8 mouse cellular contexts compared by ENCODE assay signal in the genomic region with DNA sequence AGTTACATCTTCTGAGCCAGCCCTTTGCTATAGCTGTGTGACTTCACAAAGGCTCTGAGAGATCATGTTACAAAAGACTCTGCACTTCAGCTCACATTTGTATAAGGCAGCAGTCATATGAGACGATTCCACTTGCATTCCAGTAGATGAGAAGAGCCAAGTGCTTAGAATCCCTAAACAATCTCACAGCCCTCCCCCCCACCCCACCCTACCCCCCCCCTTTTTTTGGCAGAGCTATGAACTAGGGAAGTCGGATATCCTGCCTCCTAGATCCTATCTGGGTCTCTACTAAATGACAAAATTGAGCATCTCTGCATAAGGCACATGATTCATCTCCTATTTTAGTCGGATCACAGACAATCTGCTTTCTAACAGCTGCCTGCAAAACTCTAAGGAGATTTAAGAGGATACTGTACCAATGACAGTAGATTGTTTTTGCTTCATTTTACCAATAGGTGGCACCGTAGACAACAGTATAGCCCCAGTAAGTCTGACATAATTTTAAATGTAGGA.
A peak's percentile ranks its signal among the peaks of the same experiment; 100 is the strongest.
DNase-seq lines count a peak whose midpoint lies in the region; ATAC-seq and TF ChIP-seq lines count a peak whose summit lies in the region.

No protein-coding gene starts in this region.

- TF ChIP-seq CTCF in G1E (IDR thresholded peaks at IDR 0.05; ENCODE audit: low read depth, low read length): no peak
- TF ChIP-seq CTCF in midbrain, postnatal 0 days (IDR thresholded peaks at IDR 0.05): peak; percentile 85

- 0 out of 2 replicates have a peak overlapping the region, but pooled peaks have one; percentile 31 for H3K27ac ChIP-seq in heart, embryonic 11.5 days (ENCODE audit: low read depth, low read length)
- no peak overlapping the region for H3K27ac ChIP-seq in embryonic facial prominence, embryonic 13.5 days
- H3K27ac ChIP-seq in kidney, embryonic 14.5 days (ENCODE audit: low read depth, low read length): no peak overlapping the region
- H3K27ac ChIP-seq in midbrain, postnatal 0 days (ENCODE audit: low read depth, low read length): no peak overlapping the region

- H3K4me3 ChIP-seq in heart, embryonic 11.5 days (ENCODE audit: low read depth, low read length): no peak overlapping the region
- H3K4me3 ChIP-seq in G1E (ENCODE audit: low read depth, low read length): no peak overlapping the region
- H3K4me3 ChIP-seq in embryonic facial prominence, embryonic 13.5 days: no peak overlapping the region
- no peak overlapping the region for H3K4me3 ChIP-seq in kidney, embryonic 14.5 days (ENCODE audit: low read length)
- H3K4me3 ChIP-seq in midbrain, postnatal 0 days (ENCODE audit: low read depth, low read length): no peak overlapping the region

- H3K27me3 ChIP-seq in heart, embryonic 11.5 days (ENCODE audit: control insufficient read depth, insufficient read depth, low read length): no peaks in the 10 kb centered on the region
- H3K27me3 ChIP-seq in G1E (ENCODE audit: insufficient read depth, low read length): peaks cover 18% of the 10 kb centered on the region
- H3K27me3 ChIP-seq in embryonic facial prominence, embryonic 13.5 days: no peaks in the 10 kb centered on the region
- no peaks in the 10 kb centered on the region for H3K27me3 ChIP-seq in kidney, embryonic 14.5 days (ENCODE audit: control insufficient read depth, insufficient read depth, low read length)
- H3K27me3 ChIP-seq in midbrain, postnatal 0 days (ENCODE audit: insufficient read depth, low read length): no peaks in the 10 kb centered on the region

- H3K4me2 ChIP-seq in heart, embryonic 11.5 days: peak overlapping the region; percentile 32; the same call in 1 of the 2 replicates
- 0 out of 2 replicates have a peak overlapping the region, but pooled peaks have one; percentile 16 for H3K4me2 ChIP-seq in embryonic facial prominence, embryonic 13.5 days
- no peak overlapping the region for H3K4me2 ChIP-seq in kidney, embryonic 14.5 days (replicated peaks; ENCODE audit: low read depth, low read length)
- no peak overlapping the region for H3K4me2 ChIP-seq in midbrain, postnatal 0 days (ENCODE audit: low read depth, low read length, poor library complexity, severe bottlenecking)

- intact Hi-C loops in heart, postnatal 25 days (cut with DNase I): loop anchor here (1.0 to 10.0 kb wide), 5 partner anchors 178 to 914 kb away; no protein-coding TSS in a partner anchor

- ATAC-seq in heart, embryonic 11.5 days (replicated peaks; ENCODE audit: insufficient number of reproducible peaks, low FRiP score, low TSS enrichment): 0 out of 2 replicates have a peak, but pooled peaks have one; percentile 35
- peak; percentile 40; the same call in 1 of the 2 replicates for ATAC-seq in G1E (ENCODE audit: extremely low read depth, insufficient number of reproducible peaks, low FRiP score, poor library complexity, severe bottlenecking)
- peak; percentile 62; the same call in 1 of the 2 replicates for ATAC-seq in embryonic facial prominence, embryonic 13.5 days (ENCODE audit: insufficient number of reproducible peaks, insufficient read depth, low FRiP score, low TSS enrichment, low read depth)
- ATAC-seq in kidney, embryonic 14.5 days (ENCODE audit: low FRiP score, low TSS enrichment): peak; percentile 81
- ATAC-seq in midbrain, postnatal 0 days (ENCODE audit: low FRiP score): peak; percentile 88
- no peak for ATAC-seq in erythroid progenitor cell, adult 5-6 weeks (replicated peaks; ENCODE audit: low FRiP score, poor library complexity, severe bottlenecking)

- DNase-seq in heart, postnatal 25 days (ENCODE audit: low spot score): no peak
- DNase-seq in G1E (ENCODE audit: low spot score): peak; percentile 7
- peak; percentile 86 for DNase-seq in midbrain, postnatal 0 days (ENCODE audit: low spot score)
- no peak for DNase-seq in adrenal gland, postnatal 36 days

- no peaks in the 10 kb centered on the region for H3K9me3 ChIP-seq in heart, embryonic 11.5 days (replicated peaks; ENCODE audit: control insufficient read depth, low read length)
- H3K9me3 ChIP-seq in G1E (replicated peaks): no peaks in the 10 kb centered on the region
- H3K9me3 ChIP-seq in embryonic facial prominence, embryonic 13.5 days: no peaks in the 10 kb centered on the region
- no peaks in the 10 kb centered on the region for H3K9me3 ChIP-seq in kidney, embryonic 14.5 days (ENCODE audit: control insufficient read depth, low read length)
- no peaks in the 10 kb centered on the region for H3K9me3 ChIP-seq in midbrain, postnatal 0 days (ENCODE audit: low read length)

- WGBS in heart, embryonic 11.5 days (ENCODE audit: insufficient replicate concordance): 5% methylated on average over 4 of the region's 4 CpGs
- WGBS in embryonic facial prominence, embryonic 13.5 days: 4% methylated on average over 4 of the region's 4 CpGs
- 7% methylated on average over 4 of the region's 4 CpGs for WGBS in kidney, embryonic 14.5 days
- WGBS in midbrain, postnatal 0 days: 10% methylated on average over 4 of the region's 4 CpGs

- H3K4me1 ChIP-seq in heart, embryonic 11.5 days (ENCODE audit: control insufficient read depth, insufficient read depth, low read length): no peaks in the 10 kb centered on the region
- no peaks in the 10 kb centered on the region for H3K4me1 ChIP-seq in G1E (ENCODE audit: insufficient read depth, low read depth, low read length)
- H3K4me1 ChIP-seq in embryonic facial prominence, embryonic 13.5 days: peaks cover 3% of the 10 kb centered on the region; the same call in 1 of the 2 replicates
- H3K4me1 ChIP-seq in kidney, embryonic 14.5 days (ENCODE audit: control insufficient read depth, insufficient read depth, low read length): no peaks in the 10 kb centered on the region
- no peaks in the 10 kb centered on the region for H3K4me1 ChIP-seq in midbrain, postnatal 0 days (ENCODE audit: insufficient read depth, low read length)

- no peaks in the 10 kb centered on the region for H3K36me3 ChIP-seq in heart, embryonic 11.5 days (ENCODE audit: control insufficient read depth, insufficient read depth, low read length)
- no peaks in the 10 kb centered on the region for H3K36me3 ChIP-seq in G1E (replicated peaks)
- H3K36me3 ChIP-seq in embryonic facial prominence, embryonic 13.5 days: no peaks in the 10 kb centered on the region
- H3K36me3 ChIP-seq in kidney, embryonic 14.5 days (ENCODE audit: control insufficient read depth, insufficient read depth, low read length): no peaks in the 10 kb centered on the region
- no peaks in the 10 kb centered on the region for H3K36me3 ChIP-seq in midbrain, postnatal 0 days (ENCODE audit: insufficient read depth, low read length)

- H3K9ac ChIP-seq in heart, embryonic 11.5 days (ENCODE audit: low read depth, low read length): no peak overlapping the region
- no peak overlapping the region for H3K9ac ChIP-seq in embryonic facial prominence, embryonic 13.5 days
- H3K9ac ChIP-seq in kidney, embryonic 14.5 days (ENCODE audit: low read depth, low read length): no peak overlapping the region
- no peak overlapping the region for H3K9ac ChIP-seq in midbrain, postnatal 0 days (replicated peaks; ENCODE audit: low read length, poor library complexity, severe bottlenecking)

Comparison
In these comparisons a context has a peak if more than half of its experiments do, and no peak if none do; other contexts are left out.
1. H3K4me2 ChIP-seq: peak in heart, embryonic 11.5 days (single experiment) and embryonic facial prominence, embryonic 13.5 days (single experiment); none in kidney, embryonic 14.5 days (single experiment) and midbrain, postnatal 0 days (single experiment).
2. DNase-seq: peak in G1E (single experiment) and midbrain, postnatal 0 days (single experiment); none in heart, postnatal 25 days (single experiment) and adrenal gland, postnatal 36 days (0 of 2).